Mouse (Mus musculus): ENCODE results near the gene Stip1. TPM values are rescaled to one million over a fixed set of nuclear protein-coding genes. Genes with fewer than 3 reads are reported as not detected.
A peak's percentile ranks its signal among the peaks of the same experiment; 100 is the strongest.

Gene Stip1
- polyA plus RNA-seq, 1 experiment, result 215 TPM

- 67% methylated on average over 4 of the region's 4 CpGs for WGBS
- no peak for DNase-seq
- Histone ChIP-seq H3K27ac (ENCODE audit: insufficient read depth, low read length) (no peak overlapping the region), H3K4me3 (replicated peaks; ENCODE audit: insufficient read depth, low read depth, low read length) (no peak overlapping the region), H3K4me1 (ENCODE audit: control insufficient read depth, insufficient read depth, low read length) (peaks cover 3% of the 10 kb centered on the region; the same call in 1 of the 2 replicates), H3K27me3 (ENCODE audit: control insufficient read depth, insufficient read depth, low read length) (no peaks in the 10 kb centered on the region)
- TF ChIP-seq POLR2A (IDR thresholded peaks at IDR 0.05; ENCODE audit: borderline replicate concordance, insufficient read depth, low read length) (no peak), CTCF (IDR thresholded peaks at IDR 0.05; ENCODE audit: borderline replicate concordance, insufficient read depth, low read depth, low read length) (no peak)
Measured at GRCm38 (mm10) chr19:7044279-7044678, 4.5 kb upstream of the Stip1 start.

GRCm38 (mm10) chr19:7041171-7041570 is 1.4 kb upstream of the Stip1 start:
- peak in 1 of 2 experiments; percentile 31 for DNase-seq
- Histone ChIP-seq H3K27ac (ENCODE audit: insufficient read depth, low read length) (peak overlapping the region; percentile 52; the same call in 1 of the 2 replicates), H3K4me1 (ENCODE audit: control insufficient read depth, insufficient read depth, low read length) (peaks cover 7% of the 10 kb centered on the region; the same call in 1 of the 2 replicates), H3K27me3 (ENCODE audit: control insufficient read depth, insufficient read depth, low read length) (no peaks in the 10 kb centered on the region), H3K4me3 (replicated peaks; ENCODE audit: insufficient read depth, low read depth, low read length) (no peak overlapping the region)
- 85% methylated on average over 2 of the region's 2 CpGs for WGBS
- no peak for TF ChIP-seq CTCF (IDR thresholded peaks at IDR 0.05; ENCODE audit: borderline replicate concordance, insufficient read depth, low read depth, low read length)
- no peak for TF ChIP-seq POLR2A (IDR thresholded peaks at IDR 0.05; ENCODE audit: borderline replicate concordance, insufficient read depth, low read length)

- TF ChIP-seq CTCF (IDR thresholded peaks at IDR 0.05; ENCODE audit: borderline replicate concordance, insufficient read depth, low read depth, low read length), result no peak
- no peak for TF ChIP-seq POLR2A (IDR thresholded peaks at IDR 0.05; ENCODE audit: borderline replicate concordance, insufficient read depth, low read length)
- H3K4me1 ChIP-seq (ENCODE audit: control insufficient read depth, insufficient read depth, low read length), result peaks cover 7% of the 10 kb centered on the region; the same call in 1 of the 2 replicates
- H3K27ac ChIP-seq (ENCODE audit: insufficient read depth, low read length), result peak overlapping the region; percentile 52
- no peaks in the 10 kb centered on the region for H3K27me3 ChIP-seq (ENCODE audit: control insufficient read depth, insufficient read depth, low read length)
- 17% methylated on average over 13 of the region's 13 CpGs for WGBS
- peak overlapping the region; percentile 54 for H3K4me3 ChIP-seq (replicated peaks; ENCODE audit: insufficient read depth, low read depth, low read length)
- DNase-seq, result no peak
Measured at GRCm38 (mm10) chr19:7040637-7041130, 917 bp upstream of the Stip1 start.

- H3K27ac ChIP-seq (ENCODE audit: insufficient read depth, low read length), result peak overlapping the region; percentile 66
- no peak for TF ChIP-seq POLR2A (IDR thresholded peaks at IDR 0.05; ENCODE audit: borderline replicate concordance, insufficient read depth, low read length)
- TF ChIP-seq CTCF (IDR thresholded peaks at IDR 0.05; ENCODE audit: borderline replicate concordance, insufficient read depth, low read depth, low read length), result no peak
- H3K27me3 ChIP-seq (ENCODE audit: control insufficient read depth, insufficient read depth, low read length), result no peaks in the 10 kb centered on the region
- WGBS, result under 1% methylated on average over 35 of the region's 35 CpGs
- DNase-seq, result peak; percentile 67 to 73
- peaks cover 7% of the 10 kb centered on the region; the same call in 1 of the 2 replicates for H3K4me1 ChIP-seq (ENCODE audit: control insufficient read depth, insufficient read depth, low read length)
- H3K4me3 ChIP-seq (replicated peaks; ENCODE audit: insufficient read depth, low read depth, low read length), result peak overlapping the region; percentile 76
Measured at GRCm38 (mm10) chr19:7039088-7039720, 563 bp downstream of the Stip1 start.

GRCm38 (mm10) chr19:7034006-7034405 is 5.8 kb downstream of the Stip1 start:
- TF ChIP-seq CTCF (IDR thresholded peaks at IDR 0.05; ENCODE audit: borderline replicate concordance, insufficient read depth, low read depth, low read length), result no peak
- no peak overlapping the region for H3K4me3 ChIP-seq (replicated peaks; ENCODE audit: insufficient read depth, low read depth, low read length)
- H3K27me3 ChIP-seq (ENCODE audit: control insufficient read depth, insufficient read depth, low read length), result no peaks in the 10 kb centered on the region
- WGBS, result 91% methylated on average over 5 of the region's 5 CpGs
- no peak overlapping the region for H3K27ac ChIP-seq (ENCODE audit: insufficient read depth, low read length)
- no peak for DNase-seq
- H3K4me1 ChIP-seq (ENCODE audit: control insufficient read depth, insufficient read depth, low read length), result peaks cover 5% of the 10 kb centered on the region; the same call in 1 of the 2 replicates

- WGBS, result 87% methylated on average over 5 of the region's 5 CpGs
- no peak for DNase-seq
- no peaks in the 10 kb centered on the region for H3K4me1 ChIP-seq (ENCODE audit: control insufficient read depth, insufficient read depth, low read length)
- H3K4me3 ChIP-seq (replicated peaks; ENCODE audit: insufficient read depth, low read depth, low read length), result no peak overlapping the region
- TF ChIP-seq CTCF (IDR thresholded peaks at IDR 0.05; ENCODE audit: borderline replicate concordance, insufficient read depth, low read depth, low read length) (no peak), POLR2A (IDR thresholded peaks at IDR 0.05; ENCODE audit: borderline replicate concordance, insufficient read depth, low read length) (no peak)
- H3K27me3 ChIP-seq (ENCODE audit: control insufficient read depth, insufficient read depth, low read length), result no peaks in the 10 kb centered on the region
- H3K27ac ChIP-seq (ENCODE audit: insufficient read depth, low read length), result no peak overlapping the region
Measured at GRCm38 (mm10) chr19:7029531-7029930, 10.2 kb downstream of the Stip1 start.

GRCm38 (mm10) chr19:7020224-7020641 is 19.5 kb downstream of the Stip1 start:
- WGBS, result 39% methylated on average over 3 of the region's 3 CpGs
- Histone ChIP-seq H3K27me3 (ENCODE audit: control insufficient read depth, insufficient read depth, low read length) (no peaks in the 10 kb centered on the region), H3K4me3 (replicated peaks; ENCODE audit: insufficient read depth, low read depth, low read length) (no peak overlapping the region), H3K27ac (ENCODE audit: insufficient read depth, low read length) (no peak overlapping the region), H3K4me1 (ENCODE audit: control insufficient read depth, insufficient read depth, low read length) (no peaks in the 10 kb centered on the region)
- TF ChIP-seq CTCF (IDR thresholded peaks at IDR 0.05; ENCODE audit: borderline replicate concordance, insufficient read depth, low read depth, low read length) (peak; percentile 90), POLR2A (IDR thresholded peaks at IDR 0.05; ENCODE audit: borderline replicate concordance, insufficient read depth, low read length) (no peak)
- DNase-seq, result peak; percentile 62 to 66

GRCm38 (mm10) chr19:7019191-7019590 is 20.6 kb downstream of the Stip1 start, which contains the start of gene Fermt3:
Gene Fermt3, minus strand, starts transcription at chr19:7019469.
- no peak for TF ChIP-seq POLR2A (IDR thresholded peaks at IDR 0.05; ENCODE audit: borderline replicate concordance, insufficient read depth, low read length)
- no peak for DNase-seq
- no peak within 1 kb of the TSS for H3K4me3 ChIP-seq (replicated peaks; ENCODE audit: insufficient read depth, low read depth, low read length)
- no peaks in the 10 kb centered on the region for H3K27me3 ChIP-seq (ENCODE audit: control insufficient read depth, insufficient read depth, low read length)
- H3K27ac ChIP-seq (ENCODE audit: insufficient read depth, low read length), result no peak within 1 kb of the TSS
- 86% methylated on average over 5 of the region's 5 CpGs for WGBS
- no peaks in the 10 kb centered on the region for H3K4me1 ChIP-seq (ENCODE audit: control insufficient read depth, insufficient read depth, low read length)
